Mouse (Mus musculus) naive thymus-derived CD4-positive, alpha-beta T cell, adult 2 months (primary cell): ENCODE measurements around the gene Actl7a.
A peak's percentile ranks its signal among the peaks of the same experiment; 100 is the strongest.

Experiments used
- DNase-seq: peaks from one replicate; pipeline ENCODE4 v3.0.0-alpha.2; 2011; ENCODE audit warnings: low read depth

The Actl7a gene

DNA sequence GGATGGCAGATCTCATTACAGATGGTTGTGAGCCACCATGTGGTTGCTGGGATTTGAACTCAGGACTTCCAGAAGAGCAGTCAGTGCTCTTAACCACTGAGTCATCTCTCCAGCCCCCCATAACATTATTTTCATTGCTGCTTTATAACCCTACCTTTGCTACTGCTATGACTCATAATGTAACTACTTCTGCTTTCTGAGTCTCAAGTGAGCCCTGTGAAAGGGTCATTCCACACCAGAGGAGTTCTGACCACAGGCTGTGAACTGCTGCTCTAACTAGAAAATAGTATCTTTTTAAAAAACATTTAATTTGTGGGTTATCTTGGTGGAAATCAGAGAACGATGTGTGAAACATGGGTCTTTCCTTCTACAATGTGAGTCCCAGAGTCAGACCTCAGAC lies 14.5 kb downstream of the Actl7a start:
- no peak for DNase-seq

DNA sequence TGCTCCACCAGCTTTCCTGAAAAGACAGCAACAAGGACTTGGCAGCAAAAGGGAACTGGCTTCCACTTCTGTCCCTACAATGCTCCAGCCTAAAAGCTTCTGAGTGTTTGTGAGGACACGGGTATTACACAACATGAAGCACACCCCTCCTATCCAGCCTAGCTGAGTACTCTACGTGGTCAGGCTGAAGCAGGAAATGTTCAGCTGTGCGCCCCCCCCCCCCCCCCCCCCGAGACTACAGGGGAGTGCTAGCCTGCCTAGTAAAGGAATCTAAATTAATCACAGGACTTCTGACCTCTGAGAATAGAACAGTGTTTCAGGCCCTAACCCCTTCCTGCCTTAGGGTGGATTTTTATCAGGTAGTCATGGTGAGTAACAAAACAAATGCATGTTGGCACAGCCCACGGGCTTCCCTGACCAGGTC lies 24.7 kb downstream of the Actl7a start:
- no peak for DNase-seq

DNA sequence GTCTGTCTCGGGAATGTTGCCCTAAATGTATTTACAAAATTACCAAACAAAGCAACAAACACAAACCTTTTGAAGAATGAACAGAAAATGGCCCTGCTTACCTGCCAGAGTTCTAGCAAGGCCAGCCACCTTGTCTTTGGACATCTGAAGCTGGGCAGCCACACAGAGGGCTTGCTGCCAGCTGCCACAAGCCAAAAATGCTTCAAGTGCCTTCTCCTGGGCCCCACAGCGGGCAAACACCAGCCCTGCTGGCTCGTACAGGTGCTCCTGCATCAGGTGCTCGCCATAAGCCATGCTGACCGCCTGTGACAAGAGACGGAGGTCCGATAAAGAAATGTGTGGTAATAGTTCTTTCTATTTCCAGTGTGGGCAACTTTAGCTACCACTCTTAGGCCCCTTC lies 25.7 kb downstream of the Actl7a start:
- DNase-seq, result no peak

DNA sequence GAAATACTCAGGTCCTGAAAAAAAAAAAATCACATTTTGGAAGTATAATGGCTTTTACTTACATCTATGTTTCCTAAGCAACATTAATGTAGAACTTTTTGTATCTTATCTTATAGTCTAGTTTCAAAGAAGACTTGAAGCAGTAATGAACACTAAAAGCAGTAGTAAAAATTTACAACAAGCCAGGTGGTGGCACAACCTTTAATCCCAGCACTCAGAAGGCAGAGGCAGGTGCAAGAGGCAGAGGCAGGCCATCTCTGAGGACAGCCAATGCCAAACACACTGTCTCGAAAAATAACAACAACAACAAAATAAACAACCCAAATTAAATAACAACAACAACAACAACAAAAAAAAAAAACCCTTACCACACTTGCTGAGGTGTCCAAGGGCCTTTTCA lies 27.9 kb downstream of the Actl7a start:
- DNase-seq, result no peak

DNA sequence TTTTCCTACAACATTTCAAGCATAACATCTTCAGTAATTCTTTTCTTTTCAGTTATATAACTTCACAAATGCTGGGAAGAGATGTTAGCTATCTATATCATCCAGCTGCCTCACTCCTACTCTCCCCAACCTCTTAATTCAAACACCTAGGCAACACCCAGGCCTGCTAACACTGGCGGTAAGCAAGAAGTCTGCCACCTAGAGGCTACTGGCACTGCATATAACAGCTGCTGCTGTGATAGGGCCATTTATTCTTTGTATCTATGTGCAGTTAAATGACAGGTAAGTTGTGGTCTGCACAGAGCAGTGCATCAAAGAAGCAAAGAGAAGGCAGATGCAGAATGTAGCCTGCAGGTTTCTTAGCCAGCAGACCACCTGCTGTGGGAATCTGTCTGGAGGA lies 48.2 kb downstream of the Actl7a start:
- peak; percentile 14 for DNase-seq
